Mouse (Mus musculus): ENCODE measurements around the gene Atoh8.
A peak's percentile ranks its signal among the peaks of the same experiment; 100 is the strongest.

Gene Atoh8

DNA sequence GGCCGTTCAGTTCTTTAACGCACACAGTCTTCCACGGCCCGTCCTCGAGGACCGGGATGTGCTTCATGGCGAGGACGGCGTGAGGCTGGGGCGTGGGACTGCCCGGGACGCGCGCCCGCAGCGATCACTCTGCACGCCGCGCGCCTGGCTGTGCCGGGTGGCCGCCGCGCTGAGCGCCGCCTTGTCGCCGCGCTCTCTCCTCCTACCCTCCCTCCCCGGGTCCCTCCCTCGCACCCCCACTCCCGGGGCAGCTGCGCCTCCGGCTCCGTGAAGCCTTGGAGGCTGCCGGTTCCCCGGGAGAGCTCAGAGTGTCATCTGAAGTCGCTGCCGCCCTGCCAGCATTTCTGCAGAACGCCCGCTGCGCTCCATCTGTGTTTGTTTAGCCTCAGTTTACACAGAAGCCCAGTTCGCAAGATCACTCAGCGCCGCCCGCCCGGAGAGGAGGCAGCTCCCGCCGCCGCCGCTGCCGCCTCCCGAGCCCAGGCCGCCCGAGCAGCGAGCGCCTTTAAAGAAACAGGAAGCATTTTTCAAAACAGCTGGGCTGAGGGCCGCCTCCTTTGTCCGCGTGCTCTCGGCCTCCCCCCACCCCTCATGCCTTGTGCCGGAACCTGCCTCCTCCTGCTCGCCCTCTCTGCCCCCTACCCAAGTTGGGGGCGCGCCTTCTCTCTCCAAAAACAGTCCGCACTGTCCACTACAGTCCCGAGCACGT, at the start of gene Atoh8:
Atoh8 (minus strand) TSS at position 480 of the 709 bp plus-strand sequence.
- DNase-seq (ENCODE audit: low read depth, low spot score), result no peak

DNA sequence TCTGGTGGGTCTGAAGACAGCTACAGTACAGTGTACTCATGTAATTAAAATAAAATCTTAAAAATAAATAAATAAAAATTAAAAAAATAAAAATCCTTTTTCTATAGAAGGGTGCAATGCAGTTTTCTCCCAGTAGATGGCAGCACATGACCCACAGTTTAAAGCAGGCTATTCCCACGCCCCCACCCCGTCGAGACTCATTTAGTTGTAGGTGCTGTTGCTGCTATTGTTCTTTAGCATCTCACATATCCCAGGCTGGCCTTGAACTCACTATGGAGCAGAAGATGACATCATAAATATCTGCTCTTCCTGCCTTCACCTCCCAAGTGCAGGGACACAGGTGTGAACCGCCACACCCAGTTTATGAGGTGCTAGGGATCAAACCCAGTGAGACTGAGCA, 48.5 kb upstream of the Atoh8 start:
- DNase-seq (ENCODE audit: low read depth, low spot score), result peak; percentile 6

DNA sequence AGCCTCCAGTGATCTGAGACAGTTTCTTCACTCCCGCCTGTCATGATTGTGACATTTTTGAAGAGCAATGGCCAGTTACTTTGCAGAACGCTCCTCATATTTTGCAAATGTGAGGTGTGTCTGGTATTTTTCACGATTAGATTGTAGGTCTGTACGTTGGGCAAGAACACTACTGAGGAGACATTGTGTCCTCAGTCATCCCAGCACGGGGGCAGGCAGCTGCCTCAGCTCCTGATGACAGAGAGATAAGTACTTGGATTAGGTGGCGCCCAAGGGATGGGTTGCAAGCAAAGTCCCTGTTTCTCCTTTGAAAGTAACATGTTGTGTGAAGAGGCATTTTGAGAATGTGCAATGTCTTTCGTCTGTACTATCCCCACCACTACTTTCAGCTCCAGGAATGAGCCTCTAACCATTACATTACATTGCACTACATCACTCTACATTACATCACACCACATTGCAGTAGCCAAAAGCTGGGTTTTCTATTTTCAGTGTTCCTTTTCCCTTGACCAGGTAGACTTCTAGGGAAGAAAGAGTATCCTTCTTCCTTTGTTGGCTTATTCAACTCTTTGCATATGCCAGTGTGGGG, 45.1 kb upstream of the Atoh8 start:
- DNase-seq (ENCODE audit: low read depth, low spot score), result no peak

DNA sequence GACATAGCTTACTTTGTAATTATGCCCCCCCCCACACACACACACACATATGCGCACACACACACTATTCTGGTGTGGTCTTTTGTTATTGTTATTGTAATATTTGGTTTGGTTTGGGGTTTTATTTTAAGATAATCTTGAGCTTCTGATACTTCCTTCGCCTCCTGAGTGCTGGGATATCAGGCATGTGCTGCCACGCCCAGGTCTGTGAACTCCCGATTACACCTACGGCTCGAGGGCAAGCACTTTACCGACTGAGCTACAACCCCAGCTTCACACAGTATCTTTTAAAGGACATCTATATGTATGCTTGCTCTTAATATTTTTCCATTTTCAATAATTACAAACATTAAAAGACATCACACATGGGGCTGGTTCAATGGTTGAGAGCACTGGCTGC, 44.1 kb upstream of the Atoh8 start:
- DNase-seq (ENCODE audit: low read depth, low spot score), result no peak

DNA sequence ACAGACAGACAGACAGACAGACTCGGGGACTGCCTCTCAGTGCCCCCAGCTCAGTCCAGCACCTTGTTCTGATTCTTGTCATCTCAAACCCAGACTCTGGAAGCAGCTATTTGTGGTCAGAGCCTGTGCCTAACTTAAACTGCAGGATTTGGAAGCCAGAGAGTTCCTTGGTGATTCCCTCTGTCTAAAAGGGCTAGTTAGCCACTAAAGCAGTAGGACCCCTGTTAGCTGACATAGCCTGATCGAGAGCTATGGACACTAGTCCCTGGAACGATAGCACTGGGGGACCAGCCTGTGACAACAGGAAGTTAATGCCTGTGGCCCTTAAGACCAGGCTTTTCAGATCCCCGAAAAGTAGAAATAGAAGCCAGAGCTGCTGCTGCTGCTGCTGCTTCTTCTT, 43.5 kb upstream of the Atoh8 start:
- no peak for DNase-seq (ENCODE audit: low read depth, low spot score)

DNA sequence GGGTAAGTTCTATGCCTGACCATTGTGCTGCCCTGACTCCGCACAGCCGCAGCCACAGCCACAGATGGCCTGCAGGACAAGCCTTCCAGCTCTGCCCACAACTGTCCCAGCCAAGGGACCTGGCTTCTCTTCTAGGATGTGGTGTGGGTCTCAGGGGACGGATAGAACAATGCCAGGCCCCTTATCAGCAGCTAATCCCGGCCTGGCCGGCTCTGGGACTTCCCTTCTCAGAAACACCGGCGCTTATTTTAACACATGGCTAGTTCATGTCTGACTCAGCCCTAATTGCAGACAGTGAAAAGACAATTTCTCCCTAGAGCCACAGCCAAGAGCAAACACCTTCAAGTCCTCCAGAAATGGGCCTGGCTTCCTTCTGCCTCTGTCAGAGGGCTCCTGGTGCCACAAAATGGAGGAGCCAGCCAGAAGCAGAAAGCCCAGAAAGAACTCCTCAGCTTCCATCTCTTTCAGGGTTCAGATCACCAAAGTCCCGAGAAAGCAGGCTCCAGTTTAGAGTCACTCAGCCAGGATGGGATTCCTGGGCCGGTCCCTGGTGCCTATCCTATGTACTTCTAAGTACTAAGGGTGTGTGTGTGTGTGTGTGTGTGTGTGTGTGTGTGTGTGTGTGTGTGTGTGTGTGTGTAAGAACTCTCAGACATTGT, 42.3 kb upstream of the Atoh8 start:
- DNase-seq (ENCODE audit: low read depth, low spot score), result no peak

DNA sequence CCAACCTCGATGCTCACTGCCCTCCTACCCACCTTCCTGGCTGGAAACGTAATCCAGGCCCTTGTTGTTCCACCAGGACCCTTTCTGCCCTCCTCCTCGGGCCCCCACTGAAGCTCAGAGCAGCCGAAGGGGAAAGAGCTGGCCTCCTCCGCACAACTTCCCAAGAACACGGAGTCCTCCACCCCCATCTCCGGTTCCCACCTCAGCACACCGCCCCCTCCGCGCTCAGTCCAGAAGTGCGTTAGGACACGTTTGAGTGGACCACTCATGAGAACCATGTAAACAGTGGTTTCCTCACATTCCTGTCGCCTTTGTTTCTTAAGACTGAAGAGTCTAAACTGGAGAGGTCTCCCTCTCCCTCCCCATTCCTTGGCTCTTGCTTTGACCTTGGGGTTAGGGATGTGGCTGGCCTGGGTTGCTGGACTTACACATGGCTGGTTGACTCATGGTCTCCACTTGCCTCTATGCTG, 41.6 kb upstream of the Atoh8 start:
- DNase-seq (ENCODE audit: low read depth, low spot score), result no peak

DNA sequence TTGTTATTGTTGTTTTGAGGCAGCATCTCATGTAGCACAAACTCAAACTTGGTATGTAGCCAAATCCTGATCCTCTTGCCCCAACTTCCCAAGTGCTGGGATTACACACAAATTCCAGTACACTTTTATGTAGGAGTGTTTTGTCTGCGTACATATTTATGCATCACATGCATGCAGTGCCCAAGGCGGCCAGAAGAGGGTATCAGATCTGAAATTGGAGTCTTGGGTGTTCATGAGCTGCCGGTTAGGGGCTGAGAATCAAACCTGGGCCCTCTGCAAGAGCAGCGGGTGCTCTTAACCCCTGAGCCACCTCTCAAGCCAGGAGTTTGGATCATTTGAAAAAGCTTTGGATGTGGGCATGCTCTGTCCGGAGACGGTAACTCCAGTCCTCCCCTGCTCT, 40.8 kb upstream of the Atoh8 start:
- DNase-seq (ENCODE audit: low read depth, low spot score), result no peak

DNA sequence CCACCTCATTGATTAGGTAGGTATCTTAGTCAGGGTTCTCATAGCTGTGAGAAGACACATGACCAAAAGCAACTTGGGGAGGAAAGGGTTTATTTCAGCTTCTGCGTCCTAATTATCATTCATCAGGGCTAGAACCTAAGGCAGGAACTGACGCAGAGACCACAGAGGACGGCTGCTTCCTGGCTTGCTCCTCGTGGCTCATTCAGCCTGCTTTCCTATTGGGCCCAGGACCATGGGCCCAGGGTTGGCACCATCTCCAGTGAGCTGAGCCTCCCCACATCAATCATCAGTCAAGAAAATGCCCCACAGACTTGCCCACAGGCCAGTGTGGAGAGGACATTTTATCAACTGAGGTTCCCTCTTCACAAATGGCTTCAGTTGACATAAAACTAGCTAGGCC, 40.1 kb upstream of the Atoh8 start:
- DNase-seq (ENCODE audit: low read depth, low spot score), result no peak

DNA sequence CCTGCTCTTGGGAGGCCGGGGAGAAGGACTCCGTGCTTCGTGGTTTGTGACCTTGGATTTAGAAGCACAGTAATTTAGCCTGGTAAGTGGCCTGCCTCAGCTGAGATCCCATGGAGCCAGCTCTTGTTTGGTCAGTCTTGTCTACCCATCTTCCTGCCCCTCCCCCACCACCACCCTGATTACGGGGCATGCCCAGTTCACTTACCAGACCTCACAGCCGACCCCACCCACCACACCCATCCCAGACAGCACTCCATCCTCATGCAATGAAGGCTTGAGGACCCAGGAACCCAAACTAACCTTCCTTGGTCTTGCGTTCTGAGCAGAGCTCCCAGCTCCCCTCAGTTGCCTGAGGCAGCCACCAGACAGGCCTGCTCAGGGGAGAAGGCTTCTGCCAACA, 37.8 kb upstream of the Atoh8 start:
- DNase-seq (ENCODE audit: low read depth, low spot score), result no peak

DNA sequence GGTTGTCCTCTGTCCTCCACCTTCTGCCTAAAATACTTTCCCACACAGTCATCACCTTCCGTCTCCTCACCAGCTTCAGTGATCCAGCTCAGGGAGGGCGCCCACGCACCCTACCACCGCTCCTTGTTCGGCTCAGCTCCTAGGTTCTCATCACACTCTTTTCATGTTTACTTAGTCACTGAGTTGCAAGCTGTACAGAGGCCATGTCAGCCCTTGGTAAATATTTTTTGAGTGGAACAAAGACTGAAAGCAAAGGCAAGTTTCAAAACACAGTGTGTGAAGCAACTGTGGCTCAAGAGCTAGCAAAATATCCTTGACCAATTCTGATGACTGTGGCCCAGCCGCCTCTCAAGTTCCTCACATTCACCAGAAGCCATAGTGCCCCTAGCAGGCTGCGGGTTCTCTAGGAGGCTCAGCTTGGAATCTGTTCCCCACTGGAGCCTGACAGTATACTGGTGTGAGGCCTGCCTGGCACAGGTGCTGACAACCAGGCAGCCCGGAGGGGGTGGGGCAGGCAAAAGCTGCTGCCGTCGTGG, 36.9 kb upstream of the Atoh8 start:
- DNase-seq (ENCODE audit: low read depth, low spot score), result no peak

DNA sequence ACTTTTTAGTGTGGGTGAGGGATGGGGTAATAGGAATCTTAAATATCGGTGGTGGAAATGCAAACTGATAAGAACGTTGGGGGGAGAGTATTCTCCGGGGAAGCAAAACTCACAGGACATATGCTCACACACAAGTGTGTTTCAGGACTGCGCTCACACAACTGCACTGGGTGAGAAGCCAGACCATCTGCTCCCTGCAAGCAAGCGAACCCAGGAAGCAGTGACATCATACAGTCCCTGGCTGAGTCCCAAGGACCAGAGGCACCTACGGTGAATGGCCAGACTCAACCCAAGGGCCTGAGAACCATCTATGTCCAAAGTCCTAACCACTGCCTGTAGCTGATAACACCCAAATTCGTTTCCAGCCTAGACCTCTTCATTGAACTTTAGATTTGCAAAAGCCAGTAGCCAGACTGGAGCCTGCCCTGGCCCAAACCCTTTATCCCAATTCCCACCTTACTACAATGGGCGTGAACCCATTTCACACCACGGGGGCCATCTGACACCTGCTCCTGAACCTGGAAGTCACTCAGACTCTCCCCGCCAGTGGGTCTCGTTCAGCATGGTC, 35.7 kb upstream of the Atoh8 start:
- DNase-seq (ENCODE audit: low read depth, low spot score), result no peak

DNA sequence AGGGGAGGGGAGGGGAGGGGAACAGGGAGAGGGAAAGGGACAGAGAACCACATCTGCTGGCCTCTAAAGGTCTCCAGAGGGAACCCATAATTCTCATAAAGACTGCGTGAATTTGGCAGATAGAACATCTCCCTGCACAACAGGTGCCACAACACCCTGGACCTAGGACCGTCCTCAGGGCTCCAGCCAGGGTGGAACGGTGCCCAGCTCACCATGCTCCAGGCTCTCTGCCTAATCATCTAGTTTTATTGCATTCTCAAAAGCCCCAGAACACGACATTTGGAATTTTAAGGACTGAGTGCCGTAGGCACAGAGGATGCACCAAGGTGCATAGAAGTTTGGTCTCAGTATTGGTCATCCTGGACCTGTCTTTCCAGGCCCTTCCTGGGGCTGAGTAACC, 34.9 kb upstream of the Atoh8 start:
- no peak for DNase-seq (ENCODE audit: low read depth, low spot score)

DNA sequence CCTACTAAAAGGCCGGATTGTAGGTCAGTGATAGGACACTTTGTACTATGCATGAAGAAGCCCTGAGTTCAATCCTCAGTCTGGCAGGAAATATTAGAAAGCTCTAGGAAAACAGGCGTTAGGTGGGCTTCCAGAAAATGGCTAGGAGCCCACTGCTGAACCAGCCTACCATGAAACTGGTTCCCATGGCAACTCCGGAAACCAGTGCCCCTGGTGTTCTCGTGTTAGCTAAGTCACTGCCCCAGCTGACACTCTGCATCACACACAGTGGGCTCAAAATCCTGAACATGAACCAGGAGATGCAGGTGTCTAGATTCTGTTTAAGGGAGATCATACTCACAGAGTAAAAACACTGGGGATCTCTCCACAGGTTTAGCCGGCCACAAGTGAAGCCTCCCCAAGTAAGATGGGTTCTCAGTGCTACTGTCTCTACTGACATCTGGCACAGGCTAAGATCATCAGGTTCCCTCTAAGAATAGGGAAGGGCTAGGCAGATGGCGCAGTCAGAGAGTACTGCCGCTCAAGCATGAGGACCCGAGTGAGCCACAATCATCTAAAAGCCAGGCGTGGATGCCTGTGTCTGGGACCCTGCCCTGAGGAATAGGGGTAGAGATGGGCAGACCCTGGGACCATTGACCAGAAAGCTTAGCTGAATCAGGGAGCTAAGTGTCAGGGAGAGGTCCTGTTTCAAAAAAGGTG, 32.9 kb upstream of the Atoh8 start:
- DNase-seq (ENCODE audit: low read depth, low spot score), result no peak

DNA sequence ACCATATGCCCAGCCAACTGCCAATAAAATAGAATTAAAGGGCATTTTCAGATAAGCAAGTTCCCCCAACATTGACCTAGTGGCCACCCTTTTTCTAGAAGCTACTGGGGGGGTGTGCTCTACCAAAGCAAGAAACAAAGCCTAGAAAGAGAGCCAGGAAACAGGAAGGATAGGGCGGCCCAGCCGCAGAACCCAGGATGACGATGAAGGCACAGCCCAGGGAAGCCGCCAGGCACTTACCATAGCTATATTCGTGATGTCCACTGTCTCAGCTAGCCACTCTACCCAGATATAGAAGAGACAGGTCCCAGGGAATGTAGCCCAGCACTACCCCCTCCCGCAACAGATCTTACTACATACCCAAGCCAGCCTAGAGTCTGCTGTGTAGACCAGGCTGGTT, 30.3 kb upstream of the Atoh8 start:
- no peak for DNase-seq (ENCODE audit: low read depth, low spot score)

DNA sequence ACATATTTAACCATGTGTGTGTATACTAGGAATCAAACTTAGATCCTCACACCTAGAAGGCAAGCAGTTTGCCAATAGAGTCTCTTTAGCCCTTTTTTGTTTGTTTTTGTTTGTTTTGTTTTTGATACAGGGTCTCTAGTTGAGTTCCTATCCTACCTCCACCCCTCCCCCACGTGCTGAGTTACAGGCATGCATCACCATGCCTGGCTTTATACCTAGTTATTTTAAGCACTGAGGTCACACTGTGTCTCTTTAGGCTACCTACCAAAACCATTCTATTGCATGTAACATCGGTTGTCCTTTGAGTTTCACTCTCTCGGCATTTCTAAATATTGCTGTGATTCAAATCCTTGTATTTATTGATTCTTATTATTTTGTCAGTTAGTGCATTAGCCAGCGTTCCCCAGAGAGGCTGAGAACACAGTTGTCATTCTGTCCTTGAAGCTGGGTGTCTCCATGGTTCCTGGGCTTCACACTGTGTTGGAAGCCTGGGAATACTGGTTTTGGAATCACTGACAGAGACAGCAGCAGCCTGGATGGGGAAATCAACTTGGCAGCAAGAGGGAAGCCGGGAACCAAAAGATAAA, 28.4 kb upstream of the Atoh8 start:
- DNase-seq (ENCODE audit: low read depth, low spot score), result no peak

DNA sequence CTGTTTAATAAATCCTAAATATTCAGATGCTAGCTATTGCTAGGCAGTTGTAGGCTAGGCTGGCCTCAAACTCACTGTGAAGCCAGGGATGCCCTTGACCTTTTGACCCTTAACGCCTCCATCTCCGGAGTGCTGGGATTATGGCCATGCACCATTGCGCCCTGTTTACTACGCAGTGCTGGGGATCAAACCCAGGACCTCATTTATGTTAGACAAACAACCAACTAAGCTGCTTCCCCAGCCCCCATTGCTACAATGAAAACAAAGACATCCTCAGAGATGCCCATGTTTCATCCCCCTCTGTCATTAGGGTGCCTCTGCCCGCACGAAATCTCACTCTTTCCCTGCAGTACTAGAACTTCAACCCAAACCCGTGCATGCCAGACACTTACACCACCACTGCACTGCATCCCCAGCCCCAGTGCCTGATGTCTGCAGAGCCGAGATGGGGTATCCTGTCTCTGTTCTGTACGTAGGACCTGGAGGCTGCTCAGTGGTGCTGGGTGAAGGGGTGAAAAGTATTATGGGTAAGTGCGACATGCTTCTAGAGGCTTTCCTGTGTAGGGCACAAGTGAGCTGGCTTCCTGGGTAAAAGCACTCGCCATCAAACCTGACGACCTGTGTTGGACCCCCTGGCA, 26.4 kb upstream of the Atoh8 start:
- DNase-seq (ENCODE audit: low read depth, low spot score), result no peak

DNA sequence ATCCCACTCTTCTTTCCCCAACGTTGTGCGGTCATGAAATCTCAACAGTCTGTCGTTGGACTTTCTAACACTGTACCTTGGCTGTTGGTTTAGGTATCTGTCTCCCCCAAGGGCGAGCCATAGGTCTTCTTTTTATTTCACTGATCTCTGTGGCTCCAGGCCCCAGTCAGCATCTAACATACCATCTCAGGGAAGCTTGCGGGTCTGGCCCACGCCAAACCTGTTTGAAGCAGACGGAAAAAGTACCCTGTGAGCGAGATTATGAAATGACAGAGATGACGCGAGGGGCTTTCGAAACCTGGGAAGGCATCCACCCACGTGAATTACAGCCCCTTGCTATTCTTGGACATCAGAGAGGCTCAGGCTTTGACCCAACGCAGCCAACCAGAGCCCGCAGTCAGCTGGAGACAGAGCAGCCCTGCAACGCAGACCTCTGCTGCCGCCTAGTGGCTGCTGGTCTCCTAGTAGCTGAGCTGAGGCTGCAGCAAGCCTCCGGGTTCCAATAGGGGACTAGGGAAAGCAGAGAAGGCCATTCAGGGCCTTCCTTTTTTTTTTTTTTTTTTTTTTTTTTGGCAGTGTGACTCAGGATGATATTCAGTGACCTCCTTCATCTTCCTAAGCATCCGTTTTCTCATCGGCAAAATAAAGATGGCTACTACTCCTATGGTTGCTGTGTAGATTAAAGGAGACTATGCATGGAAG, 25.8 kb upstream of the Atoh8 start:
- DNase-seq (ENCODE audit: low read depth, low spot score), result peak; percentile 60

DNA sequence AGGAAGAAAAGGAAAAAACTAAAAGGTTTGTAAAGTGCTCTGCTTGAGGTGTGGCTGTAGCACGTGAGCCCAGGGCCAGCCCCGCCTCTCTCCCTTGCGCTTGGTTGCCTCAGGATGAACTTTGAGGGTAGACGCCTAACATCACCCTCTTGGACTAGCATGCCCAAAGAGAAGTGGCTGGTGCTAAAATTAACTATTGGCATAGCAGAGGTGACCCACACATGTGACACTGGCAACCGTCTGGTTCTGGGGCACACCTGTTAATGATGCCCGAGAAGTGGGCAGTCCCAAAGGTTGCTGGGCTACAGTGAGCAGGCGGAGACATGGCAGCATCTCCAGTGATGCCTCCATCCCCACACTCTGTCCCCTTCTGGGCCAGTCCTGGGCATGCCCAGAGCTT, 24.1 kb upstream of the Atoh8 start:
- DNase-seq (ENCODE audit: low read depth, low spot score), result no peak

DNA sequence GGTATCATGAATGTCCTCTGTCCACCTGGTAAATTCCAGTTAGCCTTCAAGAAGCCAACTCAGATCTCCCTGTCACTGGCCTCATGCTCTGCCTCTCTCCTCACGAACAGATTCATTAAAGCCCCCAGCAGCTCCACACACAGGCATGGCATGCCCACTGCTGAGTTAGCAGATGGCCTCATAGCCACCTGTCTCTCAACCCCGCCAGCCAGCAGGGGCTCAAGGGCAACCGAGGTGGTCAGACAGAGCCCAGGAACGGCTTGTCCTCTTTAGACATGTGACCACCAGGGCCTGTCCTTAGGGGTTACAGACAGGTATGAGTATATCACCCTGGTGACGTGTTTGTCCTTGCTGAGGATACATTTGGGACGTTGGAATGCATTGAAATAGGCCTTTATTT, 19.9 kb upstream of the Atoh8 start:
- no peak for DNase-seq (ENCODE audit: low read depth, low spot score)
